In the genomic region with DNA sequence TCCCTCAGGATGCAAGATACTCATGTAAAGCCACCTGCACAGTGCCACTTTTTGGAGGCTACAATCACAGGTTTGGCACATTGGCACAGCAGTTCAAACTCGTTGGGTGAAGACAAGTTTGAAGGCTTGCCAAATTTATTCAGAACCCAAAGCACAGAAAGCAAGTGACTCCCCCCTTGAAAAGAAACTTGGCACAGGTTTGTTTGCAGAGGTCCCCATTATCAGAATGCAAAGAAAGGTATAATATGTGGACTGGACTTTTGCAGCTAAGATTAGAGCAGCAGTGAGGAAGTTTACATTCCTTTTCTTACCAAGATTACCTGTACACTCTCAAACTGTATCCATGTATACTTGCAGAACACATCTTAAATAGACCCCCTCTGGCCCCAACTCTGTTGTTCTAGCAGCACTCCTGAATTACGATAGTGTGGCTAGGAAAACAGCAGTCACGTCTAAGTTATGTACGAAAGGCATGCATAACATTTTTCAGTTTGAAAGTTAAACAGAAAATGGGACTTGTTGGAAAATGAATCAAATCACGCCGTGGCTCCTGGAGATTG, we compare ENCODE assay signal across 19 mouse cellular contexts.
DNase-seq lines count a peak whose midpoint lies in the region; ATAC-seq and TF ChIP-seq lines count a peak whose summit lies in the region.
"Had no signal": no experiment of that assay in that cellular context is flagged by ENCODE, and none has a peak within 500 bp of the region (broad histone marks: within the 10 kb centered on the region; RNA-seq: fewer than 3 reads in every experiment).

No protein-coding gene starts in this region.

- WGBS in forebrain, embryonic 14.5 days = 78% methylated on average over 6 of the region's 6 CpGs
- WGBS in forebrain, postnatal 0 days = 55% methylated on average over 6 of the region's 6 CpGs
- WGBS in lung, embryonic 15.5 days = 45% methylated on average over 6 of the region's 6 CpGs
- WGBS in midbrain, embryonic 14.5 days = 80% methylated on average over 6 of the region's 6 CpGs
- 86% methylated on average over 6 of the region's 6 CpGs for WGBS in midbrain, embryonic 10.5 days

- no peaks in the 10 kb centered on the region for H3K36me3 ChIP-seq in forebrain, embryonic 14.5 days (ENCODE audit: control insufficient read depth, insufficient read depth, low read length)
- H3K36me3 ChIP-seq in forebrain, postnatal 0 days (ENCODE audit: insufficient read depth) = no peaks in the 10 kb centered on the region
- H3K36me3 ChIP-seq in lung, embryonic 15.5 days = no peaks in the 10 kb centered on the region
- no peaks in the 10 kb centered on the region for H3K36me3 ChIP-seq in midbrain, embryonic 14.5 days (ENCODE audit: control insufficient read depth, insufficient read depth, low read length)
- H3K36me3 ChIP-seq in midbrain, embryonic 10.5 days = no peaks in the 10 kb centered on the region
- H3K36me3 ChIP-seq: heart, embryonic 10.5 days; heart, embryonic 15.5 days; hindbrain, embryonic 13.5 days had no signal

- no peak overlapping the region for H3K27ac ChIP-seq in forebrain, embryonic 14.5 days (ENCODE audit: low read depth, low read length)
- H3K27ac ChIP-seq in forebrain, postnatal 0 days (ENCODE audit: low read depth, low read length) = no peak overlapping the region
- H3K27ac ChIP-seq in lung, embryonic 15.5 days = peak overlapping the region; percentile 63
- peak overlapping the region; percentile 41; the same call in 1 of the 2 replicates for H3K27ac ChIP-seq in midbrain, embryonic 14.5 days (replicated peaks; ENCODE audit: low read depth, low read length)
- H3K27ac ChIP-seq in midbrain, embryonic 10.5 days (replicated peaks) = no peak overlapping the region
- H3K27ac ChIP-seq: heart, embryonic 10.5 days; heart, embryonic 15.5 days; hindbrain, postnatal 0 days had no signal

- no peaks in the 10 kb centered on the region for H3K27me3 ChIP-seq in forebrain, embryonic 14.5 days (replicated peaks; ENCODE audit: control insufficient read depth, insufficient read depth, low read length)
- no peaks in the 10 kb centered on the region for H3K27me3 ChIP-seq in forebrain, postnatal 0 days (ENCODE audit: insufficient read depth, low read length)
- no peaks in the 10 kb centered on the region for H3K27me3 ChIP-seq in lung, embryonic 15.5 days
- H3K27me3 ChIP-seq in midbrain, embryonic 14.5 days (ENCODE audit: control insufficient read depth, insufficient read depth, low read length) = no peaks in the 10 kb centered on the region
- no peaks in the 10 kb centered on the region for H3K27me3 ChIP-seq in midbrain, embryonic 10.5 days (ENCODE audit: low read depth, poor library complexity, severe bottlenecking)
- H3K27me3 ChIP-seq: CH12.LX; heart, embryonic 15.5 days; Patski had no signal

- DNase-seq in forebrain, embryonic 14.5 days (ENCODE audit: low spot score) = peak; percentile 63
- no peak for DNase-seq in forebrain, postnatal 0 days
- no peak for DNase-seq in lung, postnatal 10 days
- no peak for DNase-seq in midbrain, embryonic 14.5 days
- DNase-seq in midbrain, embryonic 10.5 days (ENCODE audit: low spot score) = no peak
- no peak for DNase-seq in cerebellum, postnatal 10 days
- DNase-seq: adrenal gland, postnatal 14 days; cerebellum, adult 18-20 months; cerebellum, adult 9-11 months; heart, adult 18-20 months; heart, postnatal 14 days had no signal

- no peaks in the 10 kb centered on the region for H3K9me3 ChIP-seq in forebrain, embryonic 14.5 days (replicated peaks; ENCODE audit: control insufficient read depth, low read length)
- H3K9me3 ChIP-seq in forebrain, postnatal 0 days (ENCODE audit: low read length) = no peaks in the 10 kb centered on the region
- no peaks in the 10 kb centered on the region for H3K9me3 ChIP-seq in lung, embryonic 15.5 days
- no peaks in the 10 kb centered on the region for H3K9me3 ChIP-seq in midbrain, embryonic 14.5 days (ENCODE audit: control insufficient read depth, low read length)
- H3K9me3 ChIP-seq in midbrain, embryonic 10.5 days (replicated peaks) = no peaks in the 10 kb centered on the region
- H3K9me3 ChIP-seq: heart, embryonic 10.5 days; heart, embryonic 15.5 days; hindbrain, embryonic 13.5 days had no signal

- H3K4me3 ChIP-seq in forebrain, embryonic 14.5 days (ENCODE audit: low read depth, low read length) = no peak overlapping the region
- no peak overlapping the region for H3K4me3 ChIP-seq in forebrain, postnatal 0 days (ENCODE audit: low read depth, low read length)
- no peak overlapping the region for H3K4me3 ChIP-seq in lung, embryonic 15.5 days
- no peak overlapping the region for H3K4me3 ChIP-seq in midbrain, embryonic 14.5 days (replicated peaks; ENCODE audit: low read depth, low read length)
- H3K4me3 ChIP-seq in midbrain, embryonic 10.5 days = no peak overlapping the region
- H3K4me3 ChIP-seq: heart, embryonic 10.5 days; heart, embryonic 15.5 days; hindbrain, embryonic 13.5 days had no signal

- no peak overlapping the region for H3K9ac ChIP-seq in forebrain, embryonic 14.5 days (ENCODE audit: low read length)
- H3K9ac ChIP-seq in forebrain, postnatal 0 days = no peak overlapping the region
- no peak overlapping the region for H3K9ac ChIP-seq in lung, embryonic 15.5 days
- H3K9ac ChIP-seq in midbrain, embryonic 14.5 days (replicated peaks; ENCODE audit: low read length) = no peak overlapping the region
- H3K9ac ChIP-seq: heart, embryonic 15.5 days; hindbrain, embryonic 13.5 days had no signal

- no peak for TF ChIP-seq CTCF in forebrain, postnatal 0 days (IDR thresholded peaks at IDR 0.05; ENCODE audit: low read depth)

- peak; percentile 47; the same call in 1 of the 2 replicates for ATAC-seq in forebrain, embryonic 14.5 days
- no peak for ATAC-seq in forebrain, postnatal 0 days
- ATAC-seq in lung, embryonic 15.5 days (ENCODE audit: borderline replicate concordance, extremely low read depth, low FRiP score, low TSS enrichment) = peak; percentile 55; the same call in 1 of the 2 replicates
- ATAC-seq in midbrain, embryonic 14.5 days (ENCODE audit: low FRiP score, low TSS enrichment) = no peak
- ATAC-seq: activated CD4-positive, CD25-positive, alpha-beta regulatory T cell, adult 4 months; hindbrain, postnatal 0 days; Patski had no signal

- H3K4me2 ChIP-seq in forebrain, embryonic 14.5 days (ENCODE audit: low read length) = no peak overlapping the region
- no peak overlapping the region for H3K4me2 ChIP-seq in forebrain, postnatal 0 days (ENCODE audit: low read depth)
- H3K4me2 ChIP-seq in lung, embryonic 15.5 days = no peak overlapping the region
- no peak overlapping the region for H3K4me2 ChIP-seq in midbrain, embryonic 14.5 days (ENCODE audit: low read length)
- H3K4me2 ChIP-seq: heart, embryonic 15.5 days; hindbrain, embryonic 13.5 days had no signal

- H3K4me1 ChIP-seq in forebrain, embryonic 14.5 days (ENCODE audit: control insufficient read depth, insufficient read depth, low read length) = peaks cover 6% of the 10 kb centered on the region; the same call in 1 of the 2 replicates
- H3K4me1 ChIP-seq in forebrain, postnatal 0 days (ENCODE audit: insufficient read depth) = no peaks in the 10 kb centered on the region
- H3K4me1 ChIP-seq in lung, embryonic 15.5 days = peaks cover 12% of the 10 kb centered on the region; the same call in 1 of the 2 replicates
- peaks cover 5% of the 10 kb centered on the region; the same call in 1 of the 2 replicates for H3K4me1 ChIP-seq in midbrain, embryonic 14.5 days (ENCODE audit: control insufficient read depth, insufficient read depth, low read length)
- peaks cover 10% of the 10 kb centered on the region; the same call in 1 of the 2 replicates for H3K4me1 ChIP-seq in midbrain, embryonic 10.5 days
- H3K4me1 ChIP-seq: heart, embryonic 10.5 days; heart, embryonic 15.5 days had no signal

Comparison
In these comparisons a context has a peak if more than half of its experiments do, and no peak if none do; other contexts are left out.
1. ATAC-seq: peak in forebrain, embryonic 14.5 days (single experiment) and lung, embryonic 15.5 days (single experiment); none in forebrain, postnatal 0 days (single experiment) and midbrain, embryonic 14.5 days (single experiment).
2. H3K27ac ChIP-seq: peak in lung, embryonic 15.5 days (single experiment) and midbrain, embryonic 14.5 days (single experiment); none in forebrain, embryonic 14.5 days (single experiment), forebrain, postnatal 0 days (single experiment) and midbrain, embryonic 10.5 days (single experiment).